ENCODE assay signal across 8 mouse cellular contexts in genomic region chr4:123584084-123584719, GRCm38 (mm10).
A peak's percentile ranks its signal among the peaks of the same experiment; 100 is the strongest.
DNase-seq lines count a peak whose midpoint lies in the region; ATAC-seq lines count a peak whose summit lies in the region.

No protein-coding gene starts in this region.

- WGBS in embryonic facial prominence, embryonic 11.5 days, result 44% methylated on average over 8 of the region's 8 CpGs
- WGBS in embryonic facial prominence, embryonic 10.5 days, result 50% methylated on average over 8 of the region's 8 CpGs
- WGBS in forebrain, embryonic 15.5 days, result 31% methylated on average over 8 of the region's 8 CpGs

- ATAC-seq in embryonic facial prominence, embryonic 11.5 days (replicated peaks; ENCODE audit: insufficient number of reproducible peaks, low FRiP score, low TSS enrichment, low read depth), result no peak
- ATAC-seq in forebrain, embryonic 15.5 days (replicated peaks), result no peak
- peak; percentile 85; the same call in 1 of the 2 replicates for ATAC-seq in neutrophil, adult 5-6 weeks (ENCODE audit: extremely low read depth, insufficient number of reproducible peaks, low FRiP score, poor library complexity, severe bottlenecking)

- no peak overlapping the region for H3K27ac ChIP-seq in embryonic facial prominence, embryonic 11.5 days (replicated peaks; ENCODE audit: low read depth, low read length)
- H3K27ac ChIP-seq in embryonic facial prominence, embryonic 10.5 days (replicated peaks), result no peak overlapping the region
- H3K27ac ChIP-seq in forebrain, embryonic 15.5 days (replicated peaks), result peak overlapping the region; percentile 59

- peak; percentile 30 for DNase-seq in embryonic facial prominence, embryonic 11.5 days (ENCODE audit: low spot score)
- DNase-seq in embryonic facial prominence, embryonic 10.5 days (ENCODE audit: low spot score), result no peak
- peak; percentile 37 to 60 for DNase-seq in CD8-positive naive resting alpha-beta T cell, adult 2 months (ENCODE audit: low read depth in 2 of 2, low spot score in 2 of 2)
- peak; percentile 38 for DNase-seq in liver
- no peak for DNase-seq in right cerebral cortex, postnatal 25 days
- DNase-seq in adrenal gland, adult 2 months, result no peak

- H3K4me2 ChIP-seq in embryonic facial prominence, embryonic 11.5 days (ENCODE audit: low read depth, low read length), result no peak overlapping the region
- no peak overlapping the region for H3K4me2 ChIP-seq in forebrain, embryonic 15.5 days (replicated peaks)

- H3K27me3 ChIP-seq in embryonic facial prominence, embryonic 11.5 days (ENCODE audit: control insufficient read depth, insufficient read depth, low read length), result no peaks in the 10 kb centered on the region
- H3K27me3 ChIP-seq in embryonic facial prominence, embryonic 10.5 days (replicated peaks; ENCODE audit: low read depth, poor library complexity, severe bottlenecking), result no peaks in the 10 kb centered on the region
- no peaks in the 10 kb centered on the region for H3K27me3 ChIP-seq in forebrain, embryonic 15.5 days

- no peak overlapping the region for H3K4me3 ChIP-seq in embryonic facial prominence, embryonic 11.5 days (ENCODE audit: low read depth, low read length)
- no peak overlapping the region for H3K4me3 ChIP-seq in embryonic facial prominence, embryonic 10.5 days
- no peak overlapping the region for H3K4me3 ChIP-seq in forebrain, embryonic 15.5 days

- H3K36me3 ChIP-seq in embryonic facial prominence, embryonic 11.5 days (replicated peaks; ENCODE audit: control insufficient read depth, insufficient read depth, low read depth, low read length), result no peaks in the 10 kb centered on the region
- H3K36me3 ChIP-seq in embryonic facial prominence, embryonic 10.5 days (replicated peaks), result no peaks in the 10 kb centered on the region
- no peaks in the 10 kb centered on the region for H3K36me3 ChIP-seq in forebrain, embryonic 15.5 days

- H3K4me1 ChIP-seq in embryonic facial prominence, embryonic 11.5 days (ENCODE audit: control insufficient read depth, insufficient read depth, low read length), result no peaks in the 10 kb centered on the region
- peaks cover 32% of the 10 kb centered on the region for H3K4me1 ChIP-seq in embryonic facial prominence, embryonic 10.5 days
- peaks cover 25% of the 10 kb centered on the region for H3K4me1 ChIP-seq in forebrain, embryonic 15.5 days

- no peak overlapping the region for H3K9ac ChIP-seq in embryonic facial prominence, embryonic 11.5 days (replicated peaks; ENCODE audit: low read length)
- no peak overlapping the region for H3K9ac ChIP-seq in forebrain, embryonic 15.5 days (replicated peaks)

- no peaks in the 10 kb centered on the region for H3K9me3 ChIP-seq in embryonic facial prominence, embryonic 11.5 days (replicated peaks; ENCODE audit: control insufficient read depth, low read length)
- H3K9me3 ChIP-seq in embryonic facial prominence, embryonic 10.5 days, result no peaks in the 10 kb centered on the region
- H3K9me3 ChIP-seq in forebrain, embryonic 15.5 days, result no peaks in the 10 kb centered on the region

Comparison
In these comparisons a context has a peak if more than half of its experiments do, and no peak if none do; other contexts are left out.
1. DNase-seq: peak in embryonic facial prominence, embryonic 11.5 days (single experiment), CD8-positive naive resting alpha-beta T cell, adult 2 months (2 of 2) and liver (single experiment); none in embryonic facial prominence, embryonic 10.5 days (single experiment), right cerebral cortex, postnatal 25 days (single experiment) and adrenal gland, adult 2 months (single experiment).